In genomic region chr5:107129304-107129703, GRCm38 (mm10) we compare ENCODE assay signal across 21 mouse cellular contexts.
DNase-seq lines count a peak whose midpoint lies in the region; ATAC-seq and TF ChIP-seq lines count a peak whose summit lies in the region.
"Had no signal": no experiment of that assay in that cellular context is flagged by ENCODE, and none has a peak within 500 bp of the region (broad histone marks: within the 10 kb centered on the region; RNA-seq: fewer than 3 reads in every experiment).

No protein-coding gene starts in this region.

- H3K27me3 ChIP-seq in heart, embryonic 10.5 days (ENCODE audit: insufficient read depth, poor library complexity, severe bottlenecking): no peaks in the 10 kb centered on the region
- no peaks in the 10 kb centered on the region for H3K27me3 ChIP-seq in hindbrain, embryonic 15.5 days
- no peaks in the 10 kb centered on the region for H3K27me3 ChIP-seq in hindbrain, embryonic 11.5 days (ENCODE audit: control insufficient read depth, insufficient read depth, low read length)
- H3K27me3 ChIP-seq in heart, postnatal 0 days (ENCODE audit: control insufficient read depth, insufficient read depth, low read length): no peaks in the 10 kb centered on the region
- H3K27me3 ChIP-seq in intestine, postnatal 0 days (replicated peaks; ENCODE audit: control insufficient read depth, insufficient read depth, low read length): no peaks in the 10 kb centered on the region
- H3K27me3 ChIP-seq: kidney, embryonic 15.5 days; limb, embryonic 12.5 days; liver, embryonic 13.5 days had no signal

- peak overlapping the region; percentile 75 for H3K27ac ChIP-seq in heart, embryonic 10.5 days
- H3K27ac ChIP-seq in hindbrain, embryonic 15.5 days (replicated peaks): no peak overlapping the region
- H3K27ac ChIP-seq in hindbrain, embryonic 11.5 days (ENCODE audit: low read depth, low read length): no peak overlapping the region
- H3K27ac ChIP-seq in heart, postnatal 0 days (ENCODE audit: low read depth): peak overlapping the region; percentile 78
- H3K27ac ChIP-seq in intestine, postnatal 0 days (ENCODE audit: low read depth, low read length): no peak overlapping the region
- H3K27ac ChIP-seq: kidney, embryonic 15.5 days; limb, embryonic 12.5 days; liver, embryonic 13.5 days had no signal

- 0 out of 2 replicates have a peak, but pooled peaks have one; percentile 6 for TF ChIP-seq CTCF in heart, postnatal 0 days (IDR thresholded peaks at IDR 0.05; ENCODE audit: low read depth)
- no peak for TF ChIP-seq CTCF in intestine, postnatal 0 days (IDR thresholded peaks at IDR 0.05; ENCODE audit: low read depth)

- DNase-seq in heart, embryonic 10.5 days (ENCODE audit: low spot score): peak; percentile 91
- DNase-seq in heart, postnatal 10 days: no peak
- DNase-seq in hindbrain, embryonic 11.5 days (ENCODE audit: low spot score): no peak
- DNase-seq in heart, postnatal 0 days (ENCODE audit: low spot score): peak; percentile 51
- DNase-seq: adrenal gland, adult 8-10 months; cerebellum, adult 18-20 months; cerebellum, postnatal 14 days; forebrain, postnatal 0 days; kidney, adult 11 months; kidney, postnatal 36 days; layer of hippocampus, postnatal 36 days; liver, embryonic 13.5 days; lung, adult 2 months; lung, postnatal 14 days had no signal

- TF ChIP-seq EP300 in heart, postnatal 0 days (IDR thresholded peaks at IDR 0.05; ENCODE audit: low read depth): peak; percentile 56; the same call in 1 of the 2 replicates

- intact Hi-C loops in heart, postnatal 10 days (cut with DNase I): loop anchor here (5.0 to 10.0 kb wide), 3 partner anchors 135 to 275 kb away; partner anchors contain the start of gene Tgfbr3

- H3K9ac ChIP-seq in hindbrain, embryonic 15.5 days: no peak overlapping the region
- H3K9ac ChIP-seq in hindbrain, embryonic 11.5 days (ENCODE audit: low read depth, low read length): no peak overlapping the region
- H3K9ac ChIP-seq in heart, postnatal 0 days (replicated peaks; ENCODE audit: low read depth, low read length): no peak overlapping the region
- no peak overlapping the region for H3K9ac ChIP-seq in intestine, postnatal 0 days (ENCODE audit: low read depth, low read length)
- H3K9ac ChIP-seq: forebrain, postnatal 0 days; kidney, embryonic 15.5 days; limb, embryonic 12.5 days; liver, embryonic 13.5 days had no signal

- no peak overlapping the region for H3K4me2 ChIP-seq in hindbrain, embryonic 15.5 days
- no peak overlapping the region for H3K4me2 ChIP-seq in hindbrain, embryonic 11.5 days (replicated peaks; ENCODE audit: low read depth, low read length)
- no peak overlapping the region for H3K4me2 ChIP-seq in heart, postnatal 0 days (ENCODE audit: low read depth, low read length)
- no peak overlapping the region for H3K4me2 ChIP-seq in intestine, postnatal 0 days (replicated peaks; ENCODE audit: low read depth)
- H3K4me2 ChIP-seq: kidney, embryonic 15.5 days; limb, embryonic 12.5 days; liver, embryonic 13.5 days; midbrain, embryonic 11.5 days had no signal

- H3K9me3 ChIP-seq in heart, embryonic 10.5 days: no peaks in the 10 kb centered on the region
- no peaks in the 10 kb centered on the region for H3K9me3 ChIP-seq in hindbrain, embryonic 15.5 days
- no peaks in the 10 kb centered on the region for H3K9me3 ChIP-seq in hindbrain, embryonic 11.5 days (ENCODE audit: control insufficient read depth, low read length)
- H3K9me3 ChIP-seq in heart, postnatal 0 days (replicated peaks; ENCODE audit: control insufficient read depth, low read length): no peaks in the 10 kb centered on the region
- no peaks in the 10 kb centered on the region for H3K9me3 ChIP-seq in intestine, postnatal 0 days (ENCODE audit: control insufficient read depth)
- H3K9me3 ChIP-seq: kidney, embryonic 15.5 days; limb, embryonic 12.5 days; liver, embryonic 13.5 days had no signal

- peaks cover 25% of the 10 kb centered on the region for H3K36me3 ChIP-seq in heart, embryonic 10.5 days
- no peaks in the 10 kb centered on the region for H3K36me3 ChIP-seq in hindbrain, embryonic 15.5 days
- no peaks in the 10 kb centered on the region for H3K36me3 ChIP-seq in hindbrain, embryonic 11.5 days (ENCODE audit: control insufficient read depth, insufficient read depth, low read length)
- peaks cover 50% of the 10 kb centered on the region for H3K36me3 ChIP-seq in heart, postnatal 0 days (replicated peaks; ENCODE audit: control insufficient read depth, insufficient read depth, low read length)
- peaks cover 18% of the 10 kb centered on the region for H3K36me3 ChIP-seq in intestine, postnatal 0 days (ENCODE audit: control insufficient read depth, insufficient read depth)

- peaks cover 77% of the 10 kb centered on the region for H3K4me1 ChIP-seq in heart, embryonic 10.5 days
- no peaks in the 10 kb centered on the region; the same call in 1 of the 2 replicates for H3K4me1 ChIP-seq in hindbrain, embryonic 15.5 days (replicated peaks)
- no peaks in the 10 kb centered on the region for H3K4me1 ChIP-seq in hindbrain, embryonic 11.5 days (replicated peaks; ENCODE audit: control insufficient read depth, insufficient read depth, low read length)
- H3K4me1 ChIP-seq in heart, postnatal 0 days (ENCODE audit: control insufficient read depth, insufficient read depth): peaks cover 27% of the 10 kb centered on the region
- H3K4me1 ChIP-seq in intestine, postnatal 0 days (replicated peaks; ENCODE audit: control insufficient read depth, insufficient read depth, low read length): no peaks in the 10 kb centered on the region

- WGBS in heart, embryonic 10.5 days: 30% methylated on average over 5 of the region's 5 CpGs
- 52% methylated on average over 5 of the region's 5 CpGs for WGBS in hindbrain, embryonic 15.5 days
- WGBS in hindbrain, embryonic 11.5 days: 49% methylated on average over 5 of the region's 5 CpGs
- WGBS in heart, postnatal 0 days: 27% methylated on average over 5 of the region's 5 CpGs
- 81% methylated on average over 5 of the region's 5 CpGs for WGBS in intestine, postnatal 0 days

- ATAC-seq in hindbrain, embryonic 15.5 days (ENCODE audit: low FRiP score, low read depth): 0 out of 2 replicates have a peak, but pooled peaks have one; percentile 11
- no peak; the same call in 1 of the 2 replicates for ATAC-seq in hindbrain, embryonic 11.5 days (ENCODE audit: low FRiP score)
- ATAC-seq in erythroid progenitor cell, adult 5-6 weeks (replicated peaks; ENCODE audit: low FRiP score, poor library complexity, severe bottlenecking): 0 out of 2 replicates have a peak, but pooled peaks have one; percentile 25
- ATAC-seq in heart, postnatal 0 days (ENCODE audit: insufficient read depth, low read depth): peak; percentile 82
- ATAC-seq in intestine, postnatal 0 days: no peak
- ATAC-seq: activated CD4-positive, CD25-positive, alpha-beta regulatory T cell, adult 4 months; forebrain, postnatal 0 days had no signal

- H3K4me3 ChIP-seq in heart, embryonic 10.5 days: no peak overlapping the region
- no peak overlapping the region for H3K4me3 ChIP-seq in hindbrain, embryonic 15.5 days
- H3K4me3 ChIP-seq in hindbrain, embryonic 11.5 days (ENCODE audit: low read depth, low read length): no peak overlapping the region
- no peak overlapping the region for H3K4me3 ChIP-seq in heart, postnatal 0 days (ENCODE audit: low read depth, low read length)
- no peak overlapping the region for H3K4me3 ChIP-seq in intestine, postnatal 0 days (ENCODE audit: low read depth, low read length)
- H3K4me3 ChIP-seq: kidney, embryonic 15.5 days; limb, embryonic 12.5 days; liver, embryonic 13.5 days had no signal

Comparison
In these comparisons a context has a peak if more than half of its experiments do, and no peak if none do; other contexts are left out.
1. DNase-seq: peak in heart, embryonic 10.5 days (single experiment) and heart, postnatal 0 days (single experiment); none in heart, postnatal 10 days (0 of 2) and hindbrain, embryonic 11.5 days (single experiment).
2. ATAC-seq: peak in hindbrain, embryonic 15.5 days (single experiment), erythroid progenitor cell, adult 5-6 weeks (single experiment) and heart, postnatal 0 days (single experiment); none in hindbrain, embryonic 11.5 days (single experiment) and intestine, postnatal 0 days (single experiment).
3. H3K27ac ChIP-seq: peak in heart, embryonic 10.5 days (single experiment) and heart, postnatal 0 days (single experiment); none in hindbrain, embryonic 15.5 days (single experiment), hindbrain, embryonic 11.5 days (single experiment) and intestine, postnatal 0 days (single experiment).